ENCODE assay signal across 37 mouse cellular contexts in genomic region chr1:166479503-166479902, GRCm38 (mm10). TPM values are rescaled to one million over a fixed set of nuclear protein-coding genes. Genes with fewer than 3 reads are reported as not detected.
"Had no signal": no experiment of that assay in that cellular context is flagged by ENCODE, and none has a peak within 500 bp of the region (broad histone marks: within the 10 kb centered on the region; RNA-seq: fewer than 3 reads in every experiment).

No protein-coding gene starts in this region.

- H3K9ac ChIP-seq: embryonic facial prominence, embryonic 12.5 days; embryonic facial prominence, embryonic 13.5 days; embryonic facial prominence, embryonic 15.5 days; forebrain, embryonic 12.5 days; forebrain, embryonic 13.5 days; forebrain, embryonic 15.5 days; forebrain, postnatal 0 days had no signal

- H3K4me3 ChIP-seq: embryonic facial prominence, embryonic 10.5 days; embryonic facial prominence, embryonic 12.5 days; embryonic facial prominence, embryonic 13.5 days; embryonic facial prominence, embryonic 15.5 days; erythroblast, embryonic 14.5 days; forebrain, embryonic 10.5 days; forebrain, embryonic 12.5 days; forebrain, embryonic 13.5 days; forebrain, embryonic 15.5 days; gastrocnemius, adult 2 months; heart, adult 2 months had no signal

- DNase-seq: cerebellum, adult 9-10 months; cerebellum, adult 9-11 months; cerebellum, postnatal 10 days; cerebellum, postnatal 14 days; cerebellum, postnatal 25 days; cerebellum, postnatal 36 days; embryo, embryonic 11 days; forebrain, postnatal 0 days; gastrocnemius, adult 2 months; gastrocnemius, postnatal 10 days; gastrocnemius, postnatal 14 days; gastrocnemius, postnatal 25 days; gastrocnemius, postnatal 36 days; heart, adult 18-20 months; heart, adult 2 months had no signal

- H3K4me1 ChIP-seq: embryonic facial prominence, embryonic 10.5 days; embryonic facial prominence, embryonic 12.5 days; embryonic facial prominence, embryonic 13.5 days; embryonic facial prominence, embryonic 15.5 days; forebrain, embryonic 10.5 days; forebrain, embryonic 12.5 days; forebrain, embryonic 13.5 days; forebrain, embryonic 15.5 days had no signal

- H3K27me3 ChIP-seq: embryonic facial prominence, embryonic 12.5 days; embryonic facial prominence, embryonic 13.5 days; embryonic facial prominence, embryonic 15.5 days; forebrain, embryonic 12.5 days; forebrain, embryonic 13.5 days; forebrain, embryonic 15.5 days had no signal

- H3K4me2 ChIP-seq: embryonic facial prominence, embryonic 12.5 days; embryonic facial prominence, embryonic 13.5 days; embryonic facial prominence, embryonic 15.5 days; forebrain, embryonic 12.5 days; forebrain, embryonic 13.5 days; forebrain, embryonic 15.5 days had no signal

- H3K9me3 ChIP-seq: embryonic facial prominence, embryonic 10.5 days; embryonic facial prominence, embryonic 12.5 days; embryonic facial prominence, embryonic 13.5 days; embryonic facial prominence, embryonic 15.5 days; forebrain, embryonic 10.5 days; forebrain, embryonic 12.5 days; forebrain, embryonic 13.5 days; forebrain, embryonic 15.5 days had no signal

- ATAC-seq: forebrain, embryonic 13.5 days; forebrain, embryonic 14.5 days; forebrain, embryonic 15.5 days; forebrain, embryonic 16.5 days; forebrain, postnatal 0 days had no signal

- H3K36me3 ChIP-seq: embryonic facial prominence, embryonic 10.5 days; embryonic facial prominence, embryonic 12.5 days; embryonic facial prominence, embryonic 13.5 days; embryonic facial prominence, embryonic 15.5 days; forebrain, embryonic 10.5 days; forebrain, embryonic 12.5 days; forebrain, embryonic 15.5 days had no signal

- H3K27ac ChIP-seq: embryonic facial prominence, embryonic 10.5 days; embryonic facial prominence, embryonic 12.5 days; embryonic facial prominence, embryonic 13.5 days; embryonic facial prominence, embryonic 15.5 days; forebrain, embryonic 10.5 days; forebrain, embryonic 12.5 days; forebrain, embryonic 13.5 days; forebrain, embryonic 15.5 days; gastrocnemius, adult 2 months; heart, adult 2 months had no signal

RNA-seq across cellular contexts. Expression of gene Gm4846, which starts 17.9 kb away (rescaled TPM):
- total RNA-seq: common myeloid progenitor, adult 5-6 weeks; forebrain, postnatal 0 days; gastrocnemius, adult 18-20 months; gastrocnemius, adult 2 months; gastrocnemius, adult 8-10 months; gastrocnemius, postnatal 10 days; gastrocnemius, postnatal 14 days; gastrocnemius, postnatal 25 days; gastrocnemius, postnatal 36 days; gastrocnemius, postnatal 4 days; granulocyte monocyte progenitor cell, adult 5-6 weeks; heart, adult 18-20 months; heart, adult 2 months; heart, adult 8-10 months had no signal
- polyA plus RNA-seq: cortical plate, adult 2 months; embryonic facial prominence, embryonic 10.5 days; embryonic facial prominence, embryonic 11.5 days; embryonic facial prominence, embryonic 13.5 days; embryonic facial prominence, embryonic 14.5 days; embryonic facial prominence, embryonic 15.5 days; erythroblast, embryonic 14.5 days; forebrain, embryonic 10.5 days; forebrain, embryonic 11.5 days; forebrain, embryonic 12.5 days; forebrain, embryonic 13.5 days; forebrain, embryonic 14.5 days; forebrain, embryonic 15.5 days; forebrain, embryonic 16.5 days; forebrain, postnatal 0 days; frontal cortex, adult 2 months; heart, adult 2 months had no signal
